Mouse (Mus musculus) CH12.LX (cell line): ENCODE measurements at regions not wholly inside any gene's neighbourhood (a gene's known extent, or its start where the extent isn't known, plus 50 kb on each side); places are given as distances from the start of the nearest gene placed in this dataset.

Experiments used
- DNase-seq: peaks from one replicate; pipeline ENCODE4 v3.0.0-alpha.2; 2013; ENCODE audit errors: extremely low read depth
- H3K27ac ChIP-seq: 2 replicates; pipeline ENCODE4 v1.5.1; 2012; ENCODE audit warnings: low read depth, mild to moderate bottlenecking, control low read depth, moderate library complexity; ENCODE audit not compliant: insufficient read depth
- H3K27me3 ChIP-seq: replicated peaks from 2 replicates; pipeline ENCODE3; 2012; ENCODE audit warnings: inconsistent platforms
- H3K36me3 ChIP-seq, 2 experiments: replicated peaks in 1 of 2; 2 replicates each; pipeline versions ENCODE3 to v1.6.1; 2012; ENCODE audit warnings: inconsistent platforms in 1 of 2, low read length in 1 of 2, mild to moderate bottlenecking in 1 of 2, mixed read lengths in 1 of 2, moderate library complexity in 1 of 2; ENCODE audit not compliant: control insufficient read depth in 1 of 2, insufficient read depth in 1 of 2
- H3K4me1 ChIP-seq, 2 experiments: 2 replicates each; pipeline ENCODE4 v1.6.1; 2012; ENCODE audit warnings: inconsistent platforms in 1 of 2, moderate library complexity in 1 of 2; ENCODE audit not compliant: insufficient read depth in 2 of 2, control insufficient read depth in 1 of 2
- H3K4me2 ChIP-seq: 2 replicates; pipeline ENCODE4 v1.6.1; 2012; ENCODE audit warnings: low read depth, mild to moderate bottlenecking, control low read depth; ENCODE audit not compliant: poor library complexity, insufficient read depth, severe bottlenecking
- H3K4me3 ChIP-seq, 3 experiments: fragments of 150-350 bp in 1 of 3; sonication (generic) in 1 of 3; replicated peaks in 1 of 3; 2 replicates each; pipeline versions ENCODE3 to v1.5.1; 2011 to 2012; ENCODE audit warnings: low read depth in 2 of 3, low read length in 2 of 3, mild to moderate bottlenecking in 2 of 3, moderate library complexity in 2 of 3, control low read depth in 1 of 3, improper control_type of control experiment in 1 of 3, inconsistent platforms in 1 of 3, mixed read lengths in 1 of 3; ENCODE audit not compliant: poor library complexity in 1 of 3
- H3K79me2 ChIP-seq: replicated peaks from 2 replicates; pipeline ENCODE4 v1.6.1; 2012; ENCODE audit warnings: mild to moderate bottlenecking, moderate library complexity; ENCODE audit not compliant: control insufficient read depth, poor library complexity, insufficient read depth, severe bottlenecking; ENCODE audit errors: extremely low read depth
- H3K9ac ChIP-seq: 2 replicates; pipeline ENCODE4 v1.6.1; 2012; ENCODE audit warnings: low read depth, mild to moderate bottlenecking, control low read depth, moderate library complexity; ENCODE audit not compliant: insufficient read depth
- H3K9me3 ChIP-seq: replicated peaks from 2 replicates; pipeline ENCODE3; 2012; ENCODE audit warnings: low read length, inconsistent platforms, mixed read lengths
- BHLHE40 ChIP-seq: IDR thresholded peaks from 2 replicates; pipeline ENCODE4 v1.6.1; 2011; ENCODE audit warnings: mild to moderate bottlenecking, low read depth, low read length, improper control_type of control experiment
- CHD2 ChIP-seq: IDR thresholded peaks from 2 replicates; pipeline ENCODE4 v1.6.1; 2011; ENCODE audit warnings: low read length, improper control_type of control experiment
- CTCF ChIP-seq, 2 experiments: IDR thresholded peaks in 1 of 2; conservative IDR thresholded peaks in 1 of 2; 2 replicates each; pipeline ENCODE4 v1.5.1; 2011 to 2012; ENCODE audit warnings: low read depth in 2 of 2, low read length in 2 of 2, improper control_type of control experiment in 1 of 2, inconsistent platforms in 1 of 2, mild to moderate bottlenecking in 1 of 2, moderate library complexity in 1 of 2
- E2F4 ChIP-seq: IDR thresholded peaks from 2 replicates; pipeline ENCODE4 v1.6.1; 2011; ENCODE audit warnings: low read depth, low read length, improper control_type of control experiment; ENCODE audit not compliant: insufficient replicate concordance
- EP300 ChIP-seq: IDR thresholded peaks from 2 replicates; pipeline ENCODE4 v1.6.1; 2011; ENCODE audit warnings: low read length, improper control_type of control experiment
- ETS1 ChIP-seq: conservative IDR thresholded peaks from 2 replicates; pipeline ENCODE4 v1.6.1; 2012; ENCODE audit warnings: low read depth, mild to moderate bottlenecking, inconsistent platforms, low read length, improper control_type of control experiment, moderate library complexity
- JUN ChIP-seq: IDR thresholded peaks from 2 replicates; pipeline ENCODE4 v1.6.1; 2011; ENCODE audit warnings: low read depth, mild to moderate bottlenecking, low read length, improper control_type of control experiment, moderate library complexity; ENCODE audit not compliant: insufficient read depth
- JUND ChIP-seq: conservative IDR thresholded peaks from 2 replicates; pipeline ENCODE4 v1.6.1; 2011; ENCODE audit warnings: low read depth, low read length, improper control_type of control experiment
- MAFK ChIP-seq: IDR thresholded peaks from 2 replicates; pipeline ENCODE4 v1.6.1; 2011; ENCODE audit warnings: low read length, improper control_type of control experiment; ENCODE audit not compliant: insufficient replicate concordance
- MAZ ChIP-seq: IDR thresholded peaks from 2 replicates; pipeline ENCODE4 v1.6.1; 2012; ENCODE audit warnings: low read depth, mild to moderate bottlenecking, inconsistent platforms, low read length, improper control_type of control experiment, moderate library complexity
- MYC ChIP-seq: IDR thresholded peaks from 2 replicates; pipeline ENCODE4 v1.6.1; 2011; ENCODE audit warnings: low read depth, mild to moderate bottlenecking, improper control_type of control experiment, low read length
- NRF1 ChIP-seq: IDR thresholded peaks from 2 replicates; pipeline ENCODE4 v1.6.1; 2014; ENCODE audit warnings: low read depth, mild to moderate bottlenecking, inconsistent platforms, low read length, improper control_type of control experiment, moderate library complexity
- SMC3 ChIP-seq: IDR thresholded peaks from 2 replicates; pipeline ENCODE4 v1.6.1; 2011; ENCODE audit warnings: low read depth, low read length, improper control_type of control experiment
- TCF12 ChIP-seq: IDR thresholded peaks from 2 replicates; pipeline ENCODE4 v1.6.1; 2014; ENCODE audit warnings: low read depth, mild to moderate bottlenecking, inconsistent platforms, low read length, improper control_type of control experiment
- UBTF ChIP-seq: IDR thresholded peaks from 2 replicates; pipeline ENCODE4 v1.6.1; 2012; ENCODE audit warnings: low read depth, mild to moderate bottlenecking, inconsistent platforms, low read length, improper control_type of control experiment, moderate library complexity
- USF1 ChIP-seq: IDR thresholded peaks from 2 replicates; pipeline ENCODE4 v1.6.1; 2014; ENCODE audit warnings: low read depth, mild to moderate bottlenecking, inconsistent platforms, low read length, improper control_type of control experiment
- ZKSCAN1 ChIP-seq: IDR thresholded peaks from 2 replicates; pipeline ENCODE4 v1.6.1; 2012; ENCODE audit warnings: low read depth, inconsistent platforms, low read length, improper control_type of control experiment, borderline replicate concordance
- dilution Hi-C: fragments of 300-500 bp; cut with MboI; formaldehyde crosslinking; loops from 2 replicates; pipeline ENCODE4 v1.14.3; 2020; ENCODE audit warnings: low sequenced_read_pairs; ENCODE audit not compliant: extremely low pct_unique_long_range_greater_than_20kb, extremely low pct_ligation_motif_present
- in situ Hi-C: fragments of 300-500 bp; cut with MboI; formaldehyde crosslinking; loops from 3 replicates; pipeline ENCODE4 v1.14.3; 2019; ENCODE audit warnings: low sequenced_read_pairs, low pct_ligation_motif_present, low pct_unique_long_range_greater_than_20kb, mixed read lengths

DNA sequence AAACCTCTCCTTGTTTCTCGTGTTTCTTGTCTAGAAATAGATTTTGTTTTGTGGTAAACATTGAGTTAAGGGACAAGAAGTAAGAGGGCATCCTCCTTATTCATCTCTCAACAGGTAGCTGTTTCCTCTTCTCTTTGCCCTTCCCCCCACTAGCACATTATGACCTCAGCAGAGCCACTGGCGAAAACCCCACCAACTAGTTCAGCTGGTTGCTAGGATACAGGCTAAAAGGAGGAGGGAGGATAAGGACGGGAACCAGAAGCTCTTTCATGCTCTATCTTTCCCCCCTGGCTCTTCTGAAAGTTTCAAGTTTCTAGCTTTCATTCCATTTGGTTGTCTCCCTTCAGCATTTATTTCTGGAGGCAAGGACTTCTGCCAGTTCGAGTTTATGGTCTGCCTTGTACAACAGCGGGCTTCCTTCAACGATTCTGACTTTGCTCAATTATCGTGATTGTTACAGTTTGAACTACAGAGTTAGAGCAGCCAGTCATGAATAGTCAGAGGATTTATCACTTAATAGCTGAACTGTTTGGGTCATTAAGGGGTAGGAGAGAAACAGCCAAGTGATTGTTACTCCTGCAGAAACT is 78.8 kb upstream of the Acsl4 start:
- no peaks in the 10 kb centered on the region for H3K9me3 ChIP-seq
- H3K4me3 ChIP-seq: no peak overlapping the region
- H3K4me2 ChIP-seq: peak overlapping the region; percentile 26; the same call in 1 of the 2 replicates
- no peaks in the 10 kb centered on the region for H3K27me3 ChIP-seq
- in situ Hi-C loops: no loop called here
- no peak overlapping the region for H3K27ac ChIP-seq
- H3K79me2 ChIP-seq: no peaks in the 10 kb centered on the region
- H3K4me1 ChIP-seq: peaks cover 0 to 31% of the 10 kb centered on the region in 2 experiments; a peak in 2 of 4 replicates
- no peak overlapping the region; the same call in 1 of the 2 replicates for H3K9ac ChIP-seq
- peak; percentile 74 for DNase-seq
- TF ChIP-seq MAFK (no peak), CHD2 (no peak), EP300 (no peak), NRF1 (no peak), JUN (no peak), UBTF (no peak), JUND (no peak), ZKSCAN1 (no peak), SMC3 (no peak), MYC (no peak), BHLHE40 (no peak), TCF12 (no peak), MAZ (no peak), E2F4 (no peak), CTCF (conservative IDR thresholded peaks at IDR 0.05 in 1 of 2, IDR thresholded peaks at IDR 0.05 in 1 of 2; ENCODE audit: low read depth in 2 of 2, low read length in 2 of 2) (no peak), ETS1 (no peak)
- no peaks in the 10 kb centered on the region for H3K36me3 ChIP-seq
- dilution Hi-C loops: no loop called here

DNA sequence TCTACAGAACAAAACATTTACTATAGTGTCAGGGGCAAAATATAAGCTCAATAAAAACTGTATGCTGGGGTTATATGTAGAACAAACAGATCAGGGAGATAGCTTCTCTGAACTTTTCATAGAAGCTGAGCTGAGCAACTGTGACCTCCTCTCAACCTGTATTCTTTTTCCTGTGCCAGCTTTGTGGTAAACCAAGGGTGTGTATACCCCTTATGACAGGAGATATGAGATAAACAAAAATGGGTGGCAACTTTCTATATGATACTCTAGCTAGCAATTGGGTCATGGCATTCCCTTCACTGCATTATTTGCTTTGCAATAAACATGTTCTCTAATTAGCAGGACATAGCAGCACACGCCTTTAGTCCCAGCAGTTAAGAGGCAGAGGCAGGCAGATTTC is 79.7 kb upstream of the Acsl4 start:
- no peak overlapping the region for H3K4me3 ChIP-seq

More for the DNA sequence above, 79.7 kb upstream of the Acsl4 start:
- DNase-seq: no peak
- dilution Hi-C loops: no loop called here
- no peaks in the 10 kb centered on the region for H3K9me3 ChIP-seq
- no peaks in the 10 kb centered on the region for H3K27me3 ChIP-seq
- H3K9ac ChIP-seq: no peak overlapping the region
- in situ Hi-C loops: no loop called here
- no peaks in the 10 kb centered on the region for H3K79me2 ChIP-seq
- TF ChIP-seq USF1 (no peak), SMC3 (no peak)
- TF ChIP-seq, all 38 proteins: peak for 0
- no peaks in the 10 kb centered on the region for H3K36me3 ChIP-seq
- H3K27ac ChIP-seq: no peak overlapping the region
- H3K4me1 ChIP-seq: peaks cover 0 to 31% of the 10 kb centered on the region in 2 experiments; a peak in 2 of 4 replicates
- H3K4me2 ChIP-seq: no peak overlapping the region; the same call in 1 of the 2 replicates
